Mouse (Mus musculus): ENCODE results near the gene Pald1.

Pald1 gene

GRCm38 (mm10) chr10:61369755-61370154 lies 13.6 kb downstream of the Pald1 start:
- no peak for DNase-seq (ENCODE audit: low spot score)

GRCm38 (mm10) chr10:61365902-61366301 lies 17.4 kb downstream of the Pald1 start:
- DNase-seq (ENCODE audit: low spot score) = no peak

- no peak for DNase-seq (ENCODE audit: low spot score)
Measured at GRCm38 (mm10) chr10:61364431-61364830, 18.9 kb downstream of the Pald1 start.

GRCm38 (mm10) chr10:61362992-61363391 lies 20.3 kb downstream of the Pald1 start:
- DNase-seq (ENCODE audit: low spot score) = no peak

GRCm38 (mm10) chr10:61362483-61362882 lies 20.8 kb downstream of the Pald1 start:
- no peak for DNase-seq (ENCODE audit: low spot score)

GRCm38 (mm10) chr10:61360667-61361066 lies 22.7 kb downstream of the Pald1 start:
- no peak for DNase-seq (ENCODE audit: low spot score)

- DNase-seq (ENCODE audit: low spot score) = no peak
Measured at GRCm38 (mm10) chr10:61359411-61359810, 23.9 kb downstream of the Pald1 start.

- DNase-seq (ENCODE audit: low spot score) = no peak
Measured at GRCm38 (mm10) chr10:61357658-61358057, 25.7 kb downstream of the Pald1 start.

- DNase-seq (ENCODE audit: low spot score) = no peak
Measured at GRCm38 (mm10) chr10:61356568-61356967, 26.8 kb downstream of the Pald1 start.

GRCm38 (mm10) chr10:61356095-61356494 lies 27.2 kb downstream of the Pald1 start:
- no peak for DNase-seq (ENCODE audit: low spot score)

GRCm38 (mm10) chr10:61355611-61356010 lies 27.7 kb downstream of the Pald1 start:
- no peak for DNase-seq (ENCODE audit: low spot score)

GRCm38 (mm10) chr10:61351216-61351615 lies 32.1 kb downstream of the Pald1 start:
- no peak for DNase-seq (ENCODE audit: low spot score)

- DNase-seq (ENCODE audit: low spot score) = no peak
Measured at GRCm38 (mm10) chr10:61346374-61346773, 37.0 kb downstream of the Pald1 start.

- DNase-seq (ENCODE audit: low spot score) = no peak
Measured at GRCm38 (mm10) chr10:61345179-61345578, 38.2 kb downstream of the Pald1 start.

- peak; percentile 76 for DNase-seq (ENCODE audit: low spot score)
Measured at GRCm38 (mm10) chr10:61343950-61344349, 39.4 kb downstream of the Pald1 start.

GRCm38 (mm10) chr10:61342750-61343149 lies 40.6 kb downstream of the Pald1 start:
- DNase-seq (ENCODE audit: low spot score) = no peak

GRCm38 (mm10) chr10:61341557-61341956 lies 41.8 kb downstream of the Pald1 start:
- peak; percentile 81 for DNase-seq (ENCODE audit: low spot score)

GRCm38 (mm10) chr10:61341045-61341444 lies 42.3 kb downstream of the Pald1 start:
- no peak for DNase-seq (ENCODE audit: low spot score)

- no peak for DNase-seq (ENCODE audit: low spot score)
Measured at GRCm38 (mm10) chr10:61340247-61340646, 43.1 kb downstream of the Pald1 start.

- DNase-seq (ENCODE audit: low spot score) = no peak
Measured at GRCm38 (mm10) chr10:61339216-61339615, 44.1 kb downstream of the Pald1 start.

- DNase-seq (ENCODE audit: low spot score) = no peak
Measured at GRCm38 (mm10) chr10:61337665-61338064, 45.7 kb downstream of the Pald1 start.

GRCm38 (mm10) chr10:61336592-61336991 lies 46.7 kb downstream of the Pald1 start:
- no peak for DNase-seq (ENCODE audit: low spot score)

GRCm38 (mm10) chr10:61336137-61336536 lies 47.2 kb downstream of the Pald1 start:
- peak; percentile 91 for DNase-seq (ENCODE audit: low spot score)

GRCm38 (mm10) chr10:61334545-61334944 lies 48.8 kb downstream of the Pald1 start:
- no peak for DNase-seq (ENCODE audit: low spot score)

GRCm38 (mm10) chr10:61331046-61331445 lies 52.3 kb downstream of the Pald1 start:
- DNase-seq (ENCODE audit: low spot score) = peak; percentile 17

All from urinary bladder, postnatal 25 days (tissue).